Mouse (Mus musculus) intestine, embryonic 16.5 days (tissue): Measurements from ENCODE around the gene Cdk1. TPM values are rescaled to one million over a fixed set of nuclear protein-coding genes. Genes with fewer than 3 reads are reported as not detected.

ENCODE experiments used
- polyA plus RNA-seq: library from polyadenylated mRNA; unstranded; fragments of >200 nt; fragmentation: Nextera tagmentation; extraction: Ambion mirVana; gene quantifications from 2 replicates; pipeline ENCODE4 v1.2.1, GENCODE M21; 2015

Gene Cdk1
- polyA plus RNA-seq, 1 experiment from 2014 or later, result 377 TPM

Other genes with a start within 250 kb of the Cdk1 start
- gene Rhobtb1, start 201.5 kb downstream of the Cdk1 start, polyA plus RNA-seq, result 11.3 and 13.5 TPM in 2 replicates
- gene A930033H14Rik, start 139.8 kb downstream of the Cdk1 start, polyA plus RNA-seq, result 0.93 and 1.0 TPM in 2 replicates
- gene Ank3, start 45.8 kb upstream of the Cdk1 start, polyA plus RNA-seq, result 21.7 and 26.8 TPM in 2 replicates